Mouse (Mus musculus) neural tube, embryonic 15.5 days (tissue): Measurements from ENCODE around the gene Ralbp1. TPM values are rescaled to one million over a fixed set of nuclear protein-coding genes. Genes with fewer than 3 reads are reported as not detected.

Source experiments
- ATAC-seq: fragments of 200-750 bp; cut with Nextera tagmentation; 2 replicates; pipeline ENCODE4 v1.8.0; 2017; ENCODE audit warnings: mild to moderate bottlenecking, moderate TSS enrichment, moderate library complexity; ENCODE audit not compliant: low FRiP score
- H3K27ac ChIP-seq: fragments of 300-500 bp; sonication (generic); replicated peaks from 2 replicates; pipeline ENCODE4 v1.5.1; 2015; ENCODE audit warnings: mild to moderate bottlenecking, inconsistent platforms
- H3K27me3 ChIP-seq: fragments of 300-500 bp; sonication (generic); replicated peaks from 2 replicates; pipeline ENCODE4 v1.6.1; 2015; ENCODE audit warnings: inconsistent platforms
- H3K36me3 ChIP-seq: fragments of 300-500 bp; sonication (generic); 2 replicates; pipeline ENCODE4 v1.6.1; 2015; ENCODE audit warnings: inconsistent platforms
- H3K4me1 ChIP-seq: fragments of 300-500 bp; sonication (generic); 2 replicates; pipeline ENCODE4 v1.6.1; 2015; ENCODE audit warnings: inconsistent platforms
- H3K4me2 ChIP-seq: fragments of 300-500 bp; sonication (generic); 2 replicates; pipeline ENCODE4 v1.6.1; 2015; ENCODE audit warnings: inconsistent platforms, mild to moderate bottlenecking, moderate library complexity
- H3K4me3 ChIP-seq: fragments of 300-500 bp; sonication (generic); replicated peaks from 2 replicates; pipeline ENCODE4 v1.5.1; 2015; ENCODE audit warnings: mild to moderate bottlenecking, inconsistent platforms
- H3K9ac ChIP-seq: fragments of 300-500 bp; sonication (generic); replicated peaks from 2 replicates; pipeline ENCODE4 v1.6.1; 2015; ENCODE audit warnings: mild to moderate bottlenecking, inconsistent platforms
- H3K9me3 ChIP-seq: fragments of 300-500 bp; sonication (generic); replicated peaks from 2 replicates; pipeline ENCODE4 v1.6.1; 2016; ENCODE audit warnings: inconsistent platforms
- WGBS: fragments of 180-500 bp; shearing (Covaris S2); methylation state at CpG from one replicate; pipeline ENCODE4 v1.1.7; 2015; ENCODE audit warnings: mixed read lengths; 5-methylcytosine and 5-hydroxymethylcytosine counted together
- polyA plus RNA-seq: library from polyadenylated mRNA; unstranded; fragments of >200 nt; fragmentation: Nextera tagmentation; extraction: Ambion mirVana; gene quantifications from 2 replicates; pipeline ENCODE4 v1.2.1, GENCODE M21; 2015

Gene Ralbp1
- polyA plus RNA-seq, 1 experiment from 2014 or later = 58.7 TPM

DNA sequence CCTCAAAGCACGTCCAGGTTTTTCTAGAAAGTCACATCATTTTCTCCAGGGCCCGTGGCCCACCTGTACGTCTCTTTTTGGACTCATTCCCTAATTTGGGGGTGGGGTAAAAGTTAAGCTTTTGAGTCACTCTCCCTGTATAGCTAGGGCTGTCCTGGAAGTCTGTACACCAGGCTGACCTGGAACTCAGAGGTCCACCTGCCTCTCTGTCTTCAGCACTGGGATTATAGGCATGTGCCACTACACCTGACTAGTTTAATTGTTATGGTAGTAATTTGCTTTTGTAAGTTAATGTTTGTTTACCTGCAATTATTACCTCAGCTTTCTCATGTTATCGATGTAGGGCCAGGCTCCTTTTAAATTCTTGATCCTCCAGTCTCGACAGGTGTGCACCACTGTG is 63.2 kb downstream of the Ralbp1 start:
- no peak overlapping the region for H3K4me3 ChIP-seq
- WGBS = 92% methylated on average over 5 of the region's 5 CpGs
- H3K36me3 ChIP-seq = peaks cover 38% of the 10 kb centered on the region
- no peak overlapping the region for H3K4me2 ChIP-seq
- no peak overlapping the region for H3K27ac ChIP-seq
- peaks cover 10% of the 10 kb centered on the region for H3K4me1 ChIP-seq
- ATAC-seq = no peak; the same call in 1 of the 2 replicates
- no peaks in the 10 kb centered on the region for H3K27me3 ChIP-seq
- no peak overlapping the region for H3K9ac ChIP-seq
- H3K9me3 ChIP-seq = no peaks in the 10 kb centered on the region

DNA sequence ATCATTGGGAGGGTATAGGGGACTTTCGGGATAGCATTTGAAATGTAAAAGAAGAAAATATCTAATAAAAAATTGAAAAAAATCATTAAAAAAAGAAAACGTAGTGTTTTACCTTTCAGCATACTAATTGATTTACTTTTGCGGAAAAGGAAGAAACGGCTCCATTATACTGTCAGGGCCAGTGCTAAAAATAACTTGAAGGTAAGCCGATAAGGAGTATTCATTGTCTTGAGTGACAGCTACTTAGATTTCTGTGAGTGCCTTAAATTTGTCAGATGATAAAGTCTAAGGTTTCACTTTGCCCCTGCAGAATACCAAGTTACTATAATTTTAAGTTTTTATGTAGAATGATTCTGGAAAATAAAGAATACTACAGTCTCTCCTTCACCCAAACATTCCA is 65.4 kb downstream of the Ralbp1 start:
- no peak for ATAC-seq
- Histone ChIP-seq H3K4me2 (no peak overlapping the region), H3K9me3 (no peaks in the 10 kb centered on the region), H3K36me3 (peaks cover 56% of the 10 kb centered on the region), H3K9ac (no peak overlapping the region), H3K27ac (no peak overlapping the region), H3K27me3 (no peaks in the 10 kb centered on the region), H3K4me3 (no peak overlapping the region), H3K4me1 (no peaks in the 10 kb centered on the region)
- 90% methylated on average over 5 of the region's 5 CpGs for WGBS

DNA sequence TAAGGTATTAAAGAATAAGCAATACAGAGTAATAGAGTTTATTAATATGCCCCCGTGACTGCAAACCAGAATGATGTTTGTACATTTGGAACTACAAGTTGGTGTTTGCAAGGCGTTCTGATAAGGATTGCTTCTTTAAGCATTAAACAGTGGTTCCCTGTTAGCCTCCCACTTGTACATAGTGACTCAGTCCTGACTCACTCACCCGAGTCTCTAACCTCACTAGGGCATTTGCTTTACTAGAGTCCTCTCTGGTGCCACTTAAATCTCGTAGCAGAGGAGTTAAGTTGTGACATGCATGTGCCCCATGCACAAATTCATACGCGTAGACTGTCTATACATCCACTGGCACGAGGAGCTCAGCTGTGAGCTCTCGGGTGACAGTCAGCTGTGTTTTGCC is 71.8 kb downstream of the Ralbp1 start:
- 95% methylated on average over 8 of the region's 8 CpGs for WGBS
- no peaks in the 10 kb centered on the region for H3K4me1 ChIP-seq
- no peak overlapping the region for H3K27ac ChIP-seq

DNA sequence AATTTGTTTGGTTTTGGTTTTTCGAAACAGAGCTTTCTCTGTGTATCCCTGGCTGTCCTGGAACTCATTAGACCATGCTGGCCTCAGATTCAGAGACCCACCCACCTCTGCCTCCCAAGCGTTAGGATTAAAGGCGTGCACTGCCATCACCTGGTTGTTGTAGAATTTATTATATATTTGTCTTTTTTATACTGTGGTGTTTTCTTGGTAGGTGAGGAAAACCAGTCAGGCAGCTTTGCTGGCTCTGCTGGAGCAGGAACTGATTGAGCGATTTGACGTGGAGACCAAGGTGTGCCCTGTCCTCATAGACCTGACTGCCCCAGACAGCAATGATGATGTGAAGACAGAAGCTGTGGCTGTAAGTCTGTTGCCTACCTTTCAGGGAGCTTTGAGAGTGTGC is 74.6 kb downstream of the Ralbp1 start:
- no peak overlapping the region for H3K4me2 ChIP-seq
- no peaks in the 10 kb centered on the region for H3K4me1 ChIP-seq
- H3K36me3 ChIP-seq = peaks cover 51% of the 10 kb centered on the region
- H3K4me3 ChIP-seq = no peak overlapping the region
- no peaks in the 10 kb centered on the region for H3K9me3 ChIP-seq
- ATAC-seq = no peak
- no peak overlapping the region for H3K9ac ChIP-seq
- no peak overlapping the region for H3K27ac ChIP-seq
- no peaks in the 10 kb centered on the region for H3K27me3 ChIP-seq
- WGBS = 90% methylated on average over 5 of the region's 5 CpGs

More for the DNA sequence above, 71.8 kb downstream of the Ralbp1 start:
- Histone ChIP-seq H3K4me3 (no peak overlapping the region), H3K36me3 (peaks cover 68% of the 10 kb centered on the region), H3K4me2 (no peak overlapping the region), H3K9me3 (no peaks in the 10 kb centered on the region), H3K9ac (no peak overlapping the region), H3K27me3 (no peaks in the 10 kb centered on the region)
- ATAC-seq = no peak

DNA sequence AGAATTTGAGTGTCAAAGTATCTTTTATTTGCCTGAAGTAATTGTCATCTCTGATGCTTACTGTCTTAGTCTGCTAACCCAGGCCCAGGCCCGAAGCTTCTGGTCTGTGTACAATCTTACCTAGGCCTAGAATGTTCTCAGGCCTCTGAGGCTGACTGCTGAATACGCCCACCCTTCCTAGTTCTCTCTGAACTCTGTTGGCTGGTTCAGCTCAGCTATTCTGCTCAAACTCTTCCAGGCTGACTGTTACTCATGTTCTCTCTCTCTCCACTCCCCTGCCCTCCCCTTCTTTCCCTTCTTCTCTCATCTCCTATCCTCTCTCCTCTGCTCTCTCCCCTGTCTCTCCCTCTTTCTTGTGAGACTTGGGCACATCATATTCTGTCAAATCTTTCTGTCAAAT is 79.2 kb downstream of the Ralbp1 start:
- Histone ChIP-seq H3K27me3 (no peaks in the 10 kb centered on the region), H3K27ac (no peak overlapping the region), H3K4me2 (no peak overlapping the region), H3K9ac (no peak overlapping the region), H3K36me3 (peaks cover 18% of the 10 kb centered on the region), H3K4me3 (no peak overlapping the region), H3K4me1 (peaks cover 11% of the 10 kb centered on the region), H3K9me3 (no peaks in the 10 kb centered on the region)
- 91% methylated on average over 2 of the region's 2 CpGs for WGBS
- ATAC-seq = no peak

DNA sequence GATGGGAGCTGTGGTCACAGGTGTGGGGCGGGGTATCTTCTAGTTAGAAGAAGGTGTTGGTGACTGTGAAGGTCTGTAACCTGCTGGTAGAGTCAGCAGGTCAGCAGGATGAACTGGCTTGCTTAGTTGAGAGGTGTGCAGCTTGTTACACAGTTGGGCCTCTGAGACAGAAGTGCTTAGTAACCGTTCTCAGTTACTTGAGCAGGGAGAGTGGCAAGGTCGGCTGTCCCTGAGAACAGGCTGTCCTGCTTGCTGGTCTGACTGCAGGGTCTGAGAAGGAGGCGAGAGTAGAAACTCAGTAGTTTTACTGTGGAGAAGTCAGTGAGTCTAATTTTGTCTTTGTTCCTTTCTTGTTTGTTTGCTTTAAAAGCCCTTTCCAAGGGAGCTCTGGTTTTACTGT is 79.6 kb downstream of the Ralbp1 start:
- H3K4me1 ChIP-seq = peaks cover 11% of the 10 kb centered on the region
- WGBS = 82% methylated on average over 4 of the region's 4 CpGs
- H3K4me2 ChIP-seq = no peak overlapping the region
- no peak overlapping the region for H3K4me3 ChIP-seq
- no peaks in the 10 kb centered on the region for H3K9me3 ChIP-seq
- no peak overlapping the region for H3K27ac ChIP-seq
- no peak for ATAC-seq
- H3K36me3 ChIP-seq = peaks cover 15% of the 10 kb centered on the region
- no peaks in the 10 kb centered on the region for H3K27me3 ChIP-seq
- no peak overlapping the region for H3K9ac ChIP-seq

DNA sequence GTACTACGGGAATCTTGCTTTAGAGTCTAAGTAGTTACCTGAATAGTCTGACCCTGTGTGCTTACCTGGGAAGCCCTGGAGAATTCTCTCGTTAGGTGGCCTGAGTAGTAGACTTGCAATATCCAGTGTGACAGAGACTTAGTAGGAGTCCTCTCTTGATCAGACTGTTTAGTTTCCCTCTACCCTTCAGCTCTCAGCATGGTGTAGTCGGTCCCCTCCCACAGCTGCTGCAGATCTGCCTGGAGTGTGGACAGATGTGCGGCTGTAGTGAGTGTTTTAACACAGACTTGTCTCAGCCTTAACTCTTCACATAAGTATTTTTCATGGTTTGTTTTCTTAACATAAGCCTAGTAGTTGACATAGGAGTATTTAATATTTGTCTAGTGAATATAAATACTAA is 83.6 kb downstream of the Ralbp1 start:
- no peak overlapping the region for H3K27ac ChIP-seq
- H3K36me3 ChIP-seq = peaks cover 5% of the 10 kb centered on the region
- H3K27me3 ChIP-seq = no peaks in the 10 kb centered on the region
- WGBS = 83% methylated on average over 4 of the region's 4 CpGs
- H3K9me3 ChIP-seq = no peaks in the 10 kb centered on the region
- no peak overlapping the region for H3K9ac ChIP-seq
- H3K4me2 ChIP-seq = no peak overlapping the region
- peaks cover 22% of the 10 kb centered on the region for H3K4me1 ChIP-seq
- no peak overlapping the region for H3K4me3 ChIP-seq
- ATAC-seq = no peak

DNA sequence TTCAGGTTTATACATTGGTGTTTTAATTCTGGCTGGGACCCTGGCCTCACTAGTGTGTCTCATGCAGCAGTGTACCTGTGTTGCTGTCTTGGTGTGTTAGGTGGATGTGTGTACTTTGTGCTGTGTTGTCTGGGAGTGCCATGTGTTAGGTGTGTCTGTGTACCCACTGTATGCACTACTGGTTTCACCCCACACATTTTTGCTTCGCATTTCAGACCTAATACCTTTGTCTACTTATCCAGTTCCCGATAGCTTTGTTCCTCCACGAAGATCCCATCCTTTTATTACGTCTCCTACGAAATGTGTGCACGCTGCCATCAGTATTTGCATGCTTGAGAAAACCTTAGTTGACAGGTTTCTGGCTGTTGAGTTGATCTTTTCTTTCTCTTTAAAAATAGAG is 85.1 kb downstream of the Ralbp1 start:
- WGBS = 82% methylated on average over 6 of the region's 6 CpGs
- Histone ChIP-seq H3K4me1 (peaks cover 23% of the 10 kb centered on the region), H3K27ac (no peak overlapping the region), H3K27me3 (no peaks in the 10 kb centered on the region), H3K9me3 (no peaks in the 10 kb centered on the region), H3K4me3 (no peak overlapping the region), H3K36me3 (peaks cover 5% of the 10 kb centered on the region), H3K4me2 (no peak overlapping the region), H3K9ac (no peak overlapping the region)
- ATAC-seq = no peak

DNA sequence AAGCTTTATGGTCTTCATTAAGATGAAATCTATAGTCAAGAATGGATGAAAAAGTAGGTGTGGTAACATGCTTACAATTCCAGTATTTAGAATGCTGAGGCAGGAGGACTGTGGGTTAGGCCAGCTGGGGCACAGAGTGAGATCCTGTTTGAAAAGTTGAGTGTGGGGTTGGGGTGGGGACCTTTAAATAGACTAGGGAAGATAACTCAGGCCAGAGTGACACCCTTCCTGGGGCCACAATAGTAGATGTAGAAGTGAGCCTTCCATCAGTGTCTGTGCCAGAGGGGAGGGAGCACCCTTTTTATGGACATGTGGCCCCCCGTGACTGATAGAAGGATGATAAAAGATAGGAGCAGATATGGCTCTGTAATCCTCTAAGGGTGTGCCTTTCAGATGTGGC is 86.2 kb downstream of the Ralbp1 start:
- no peaks in the 10 kb centered on the region for H3K9me3 ChIP-seq
- 84% methylated on average over 1 of the region's 1 CpGs for WGBS
- H3K4me1 ChIP-seq = peaks cover 23% of the 10 kb centered on the region
- no peaks in the 10 kb centered on the region for H3K36me3 ChIP-seq
- no peaks in the 10 kb centered on the region for H3K27me3 ChIP-seq
- ATAC-seq = no peak
- H3K4me2 ChIP-seq = no peak overlapping the region
- H3K4me3 ChIP-seq = no peak overlapping the region
- no peak overlapping the region for H3K27ac ChIP-seq
- H3K9ac ChIP-seq = no peak overlapping the region

DNA sequence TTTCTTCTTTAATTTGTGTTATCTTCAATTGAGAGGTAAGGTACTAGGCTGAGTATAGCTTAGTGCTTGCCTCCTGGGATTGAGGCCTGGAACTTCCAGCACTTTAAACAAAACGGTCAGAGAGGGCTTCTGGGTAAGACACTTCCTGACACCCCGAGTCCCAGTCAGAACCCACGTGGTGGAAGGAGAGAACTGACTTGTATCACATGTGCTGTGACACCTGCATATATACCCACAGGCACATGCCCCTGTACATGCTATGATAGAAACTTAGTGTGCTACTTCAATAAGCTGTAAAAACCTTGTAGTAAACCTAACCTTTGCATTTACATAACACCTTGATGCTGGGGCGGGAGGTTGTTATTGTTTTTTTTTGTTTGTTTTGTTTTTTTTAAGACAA is 87.2 kb downstream of the Ralbp1 start:
- 73% methylated on average over 4 of the region's 4 CpGs for WGBS
- Histone ChIP-seq H3K4me1 (peaks cover 23% of the 10 kb centered on the region), H3K27ac (no peak overlapping the region), H3K4me2 (no peak overlapping the region), H3K9me3 (no peaks in the 10 kb centered on the region), H3K36me3 (no peaks in the 10 kb centered on the region), H3K9ac (no peak overlapping the region), H3K27me3 (no peaks in the 10 kb centered on the region), H3K4me3 (no peak overlapping the region)
- no peak for ATAC-seq

Other genes starting within 250 kb of the Ralbp1 start
- gene Txndc2, start 243.6 kb downstream of the Ralbp1 start, polyA plus RNA-seq = 0.10 and 0.13 TPM in 2 replicates
- 53.2 and 56.8 TPM in 2 replicates for gene Rab31, start 113.0 kb downstream of the Ralbp1 start, polyA plus RNA-seq
- gene Ppp4r1, start 103.2 kb downstream of the Ralbp1 start, polyA plus RNA-seq = 36.3 and 40.1 TPM in 2 replicates
- gene Twsg1, start 65.4 kb upstream of the Ralbp1 start, polyA plus RNA-seq = 47.0 and 59.9 TPM in 2 replicates
- gene Ankrd12, start 191.3 kb upstream of the Ralbp1 start, polyA plus RNA-seq = 145 and 169 TPM in 2 replicates
- 419 and 432 TPM in 2 replicates for gene Ndufv2, start 215.8 kb upstream of the Ralbp1 start, polyA plus RNA-seq
- gene Washc1, start 225.7 kb upstream of the Ralbp1 start, polyA plus RNA-seq = 46.8 and 48.4 TPM in 2 replicates
- gene Ddx11, start 237.7 kb upstream of the Ralbp1 start, polyA plus RNA-seq = 6.1 and 7.5 TPM in 2 replicates